Mouse (Mus musculus): ENCODE measurements around the gene Fam69b.

Fam69b gene

GRCm38 (mm10) chr2:26662509-26662882 lies 34.2 kb downstream of the Fam69b start:
- peak; percentile 78 for DNase-seq

- no peak for DNase-seq
Observed at GRCm38 (mm10) chr2:26663112-26663511, 34.9 kb downstream of the Fam69b start.

GRCm38 (mm10) chr2:26663551-26663950 lies 35.3 kb downstream of the Fam69b start:
- peak; percentile 92 for DNase-seq

GRCm38 (mm10) chr2:26668746-26669145 lies 40.5 kb downstream of the Fam69b start:
- DNase-seq = peak; percentile 21

- no peak for DNase-seq
Observed at GRCm38 (mm10) chr2:26671182-26671581, 42.9 kb downstream of the Fam69b start, which contains the start of gene Lcn4. Lcn4 (minus strand) TSS chr2:26671282.
